Mouse (Mus musculus): ENCODE measurements around the gene Ccno.

Ccno gene

GRCm38 (mm10) chr13:112987532-112987943 is at the start of gene Ccno:
Gene Ccno, plus strand, starts transcription at chr13:112987802.
- DNase-seq, result peak; percentile 79 to 80

- no peak for DNase-seq
These were observed 49.5 kb upstream of the Ccno start for GRCm38 (mm10) chr13:112938130-112938529.

GRCm38 (mm10) chr13:112941879-112942330 is 45.7 kb upstream of the Ccno start:
- DNase-seq, result no peak

- DNase-seq, result no peak
These were observed 42.3 kb upstream of the Ccno start for GRCm38 (mm10) chr13:112945312-112945711.

GRCm38 (mm10) chr13:112945900-112946299 is 41.7 kb upstream of the Ccno start:
- DNase-seq, result no peak

GRCm38 (mm10) chr13:112954067-112954466 is 33.5 kb upstream of the Ccno start:
- DNase-seq, result no peak

GRCm38 (mm10) chr13:112963081-112963480 is 24.5 kb upstream of the Ccno start:
- DNase-seq, result no peak

- no peak for DNase-seq
These were observed 23.2 kb upstream of the Ccno start for GRCm38 (mm10) chr13:112964421-112964820.

GRCm38 (mm10) chr13:112967267-112967666 is 20.3 kb upstream of the Ccno start:
- no peak for DNase-seq

- no peak for DNase-seq
These were observed 10.9 kb upstream of the Ccno start for GRCm38 (mm10) chr13:112976720-112977119.

- no peak for DNase-seq
These were observed 1.8 kb upstream of the Ccno start for GRCm38 (mm10) chr13:112985605-112986450.

GRCm38 (mm10) chr13:112986451-112986950 is 1.1 kb upstream of the Ccno start:
- no peak for DNase-seq

- DNase-seq, result peak in 1 of 2 experiments; percentile 15
These were observed 389 bp downstream of the Ccno start for GRCm38 (mm10) chr13:112987991-112988390.

GRCm38 (mm10) chr13:112988866-112989265 is 1.3 kb downstream of the Ccno start:
- DNase-seq, result peak in 1 of 2 experiments; percentile 23

- DNase-seq, result peak in 1 of 2 experiments; percentile 17
These were observed 1.9 kb downstream of the Ccno start for GRCm38 (mm10) chr13:112989541-112989940.

- DNase-seq, result no peak
These were observed 2.7 kb downstream of the Ccno start for GRCm38 (mm10) chr13:112990346-112990745.

- DNase-seq, result peak; percentile 14 to 24
These were observed 6.0 kb downstream of the Ccno start, which contains the start of gene Mcidas for GRCm38 (mm10) chr13:112993531-112994152. Gene Mcidas, plus strand, starts transcription at chr13:112993845.

GRCm38 (mm10) chr13:112994191-112994590 is 6.6 kb downstream of the Ccno start:
- peak; percentile 66 to 67 for DNase-seq

GRCm38 (mm10) chr13:112996407-112996806 is 8.8 kb downstream of the Ccno start:
- DNase-seq, result peak in 1 of 2 experiments; percentile 23

- no peak for DNase-seq
These were observed 9.8 kb downstream of the Ccno start for GRCm38 (mm10) chr13:112997369-112997768.

GRCm38 (mm10) chr13:112998427-112999201 is 11.0 kb downstream of the Ccno start:
- DNase-seq, result no peak

- no peak for DNase-seq
These were observed 12.5 kb downstream of the Ccno start for GRCm38 (mm10) chr13:113000090-113000489.

All from B cell, adult 2 months (primary cell).